ENCODE assay signal across 8 mouse cellular contexts in genomic region chr17:34564003-34564421, GRCm38 (mm10). TPM values are rescaled to one million over a fixed set of nuclear protein-coding genes. Genes with fewer than 3 reads are reported as not detected.
A peak's percentile ranks its signal among the peaks of the same experiment; 100 is the strongest.
DNase-seq lines count a peak whose midpoint lies in the region; ATAC-seq lines count a peak whose summit lies in the region.

TSS of gene Notch4 (plus strand) at chr17:34564268.

- H3K27ac ChIP-seq in intestine, embryonic 14.5 days (ENCODE audit: low read depth), result peak within 1 kb of the TSS; percentile 47
- peak within 1 kb of the TSS; percentile 41; the same call in 1 of the 2 replicates for H3K27ac ChIP-seq in liver, embryonic 16.5 days (ENCODE audit: low read length)
- H3K27ac ChIP-seq in stomach, embryonic 15.5 days, result peak within 1 kb of the TSS; percentile 63

- H3K4me2 ChIP-seq in intestine, embryonic 14.5 days (ENCODE audit: low read length), result peak within 1 kb of the TSS; percentile 26
- no peak within 1 kb of the TSS for H3K4me2 ChIP-seq in liver, embryonic 16.5 days (ENCODE audit: low read depth, low read length)
- peak within 1 kb of the TSS; percentile 34 for H3K4me2 ChIP-seq in stomach, embryonic 15.5 days

- WGBS in intestine, embryonic 14.5 days, result 10% methylated on average over 6 of the region's 6 CpGs
- WGBS in liver, embryonic 16.5 days (ENCODE audit: insufficient replicate concordance), result 4% methylated on average over 6 of the region's 6 CpGs
- WGBS in stomach, embryonic 15.5 days, result 14% methylated on average over 6 of the region's 6 CpGs

- peak; percentile 13 for DNase-seq in retina, postnatal 1 day
- no peak for DNase-seq in retina, embryonic 14.5 days (ENCODE audit: low spot score)
- peak in 1 of 2 experiments; percentile 36 for DNase-seq in gastrocnemius, postnatal 36 days
- peak; percentile 59 for DNase-seq in intestine, embryonic 14.5 days (ENCODE audit: low spot score)
- DNase-seq in cerebellum, postnatal 25 days, result no peak
- DNase-seq in spleen, adult 12 weeks (ENCODE audit: low spot score), result no peak

- H3K27me3 ChIP-seq in intestine, embryonic 14.5 days (replicated peaks; ENCODE audit: control insufficient read depth, insufficient read depth, low read length), result no peaks in the 10 kb centered on the region
- no peaks in the 10 kb centered on the region; the same call in 1 of the 2 replicates for H3K27me3 ChIP-seq in liver, embryonic 16.5 days (ENCODE audit: control insufficient read depth, insufficient read depth, low read depth, low read length)
- H3K27me3 ChIP-seq in stomach, embryonic 15.5 days (replicated peaks), result no peaks in the 10 kb centered on the region

- no peaks in the 10 kb centered on the region for H3K9me3 ChIP-seq in intestine, embryonic 14.5 days (ENCODE audit: control insufficient read depth, low read length)
- H3K9me3 ChIP-seq in liver, embryonic 16.5 days (replicated peaks; ENCODE audit: control insufficient read depth, low read length), result no peaks in the 10 kb centered on the region
- H3K9me3 ChIP-seq in stomach, embryonic 15.5 days, result no peaks in the 10 kb centered on the region

- no peaks in the 10 kb centered on the region for H3K36me3 ChIP-seq in intestine, embryonic 14.5 days (ENCODE audit: control insufficient read depth, insufficient read depth, low read length)
- no peaks in the 10 kb centered on the region for H3K36me3 ChIP-seq in liver, embryonic 16.5 days (ENCODE audit: control insufficient read depth, insufficient read depth)
- H3K36me3 ChIP-seq in stomach, embryonic 15.5 days, result no peaks in the 10 kb centered on the region

- H3K4me1 ChIP-seq in intestine, embryonic 14.5 days (replicated peaks; ENCODE audit: control insufficient read depth, insufficient read depth, low read length), result peaks cover 15% of the 10 kb centered on the region; the same call in 1 of the 2 replicates
- H3K4me1 ChIP-seq in liver, embryonic 16.5 days (ENCODE audit: control insufficient read depth, low read depth, low read length), result peaks cover 2% of the 10 kb centered on the region
- peaks cover 9% of the 10 kb centered on the region; the same call in 1 of the 2 replicates for H3K4me1 ChIP-seq in stomach, embryonic 15.5 days

- H3K9ac ChIP-seq in intestine, embryonic 14.5 days (ENCODE audit: low read length), result no peak within 1 kb of the TSS; the same call in 1 of the 2 replicates
- no peak within 1 kb of the TSS for H3K9ac ChIP-seq in liver, embryonic 16.5 days (ENCODE audit: low read depth, low read length)
- H3K9ac ChIP-seq in stomach, embryonic 15.5 days, result no peak within 1 kb of the TSS

- intact Hi-C loops in gastrocnemius, postnatal 36 days (cut with DNase I), result no loop called here

- no peak for ATAC-seq in intestine, embryonic 14.5 days (replicated peaks; ENCODE audit: low FRiP score, low TSS enrichment, low read depth)
- ATAC-seq in liver, embryonic 16.5 days (ENCODE audit: low read depth), result 0 out of 2 replicates have a peak, but pooled peaks have one; percentile 30
- ATAC-seq in stomach, embryonic 15.5 days (ENCODE audit: insufficient read depth, low FRiP score, low read depth), result peak; percentile 20; the same call in 1 of the 2 replicates

- 0 out of 2 replicates have a peak within 1 kb of the TSS, but pooled peaks have one; percentile 8 for H3K4me3 ChIP-seq in intestine, embryonic 14.5 days (ENCODE audit: low read depth, low read length)
- no peak within 1 kb of the TSS for H3K4me3 ChIP-seq in liver, embryonic 16.5 days (ENCODE audit: low read depth, low read length)
- peak within 1 kb of the TSS; percentile 12; the same call in 1 of the 2 replicates for H3K4me3 ChIP-seq in stomach, embryonic 15.5 days (replicated peaks)

RNA-seq across cellular contexts. Expression of gene Notch4, which starts in this region (rescaled TPM):
- 10 to 100 TPM; 11.0 to 14.0 TPM for total RNA-seq in gastrocnemius, postnatal 36 days (2021)
- 5.2 and 7.4 TPM in 2 replicates for polyA plus RNA-seq in intestine, embryonic 14.5 days (2014; fragmentation: Nextera tagmentation; extraction: Ambion mirVana)
- polyA plus RNA-seq in liver, embryonic 16.5 days (2015; fragmentation: Nextera tagmentation; extraction: Ambion mirVana), result 0.71 and 0.81 TPM in 2 replicates
- 5.8 and 7.9 TPM in 2 replicates for polyA plus RNA-seq in stomach, embryonic 15.5 days (2015; fragmentation: Nextera tagmentation; extraction: Ambion mirVana)

Comparison
In these comparisons a context has a peak if more than half of its experiments do, and no peak if none do; other contexts are left out.
1. DNase-seq: peak in retina, postnatal 1 day (single experiment) and intestine, embryonic 14.5 days (single experiment); none in retina, embryonic 14.5 days (single experiment), cerebellum, postnatal 25 days (0 of 2) and spleen, adult 12 weeks (single experiment).
2. Peak in ATAC-seq and H3K27ac ChIP-seq in liver, embryonic 16.5 days; RNA of the gene not detected or under 1 TPM.
3. Peak in every context shown above with its lines, with median percentiles within 50 percentile points of each other: H3K27ac ChIP-seq.